Mouse (Mus musculus) spleen, adult 2 months (tissue): Measurements from ENCODE around the gene Prkab1.

ENCODE experiments used
- CTCF ChIP-seq: fragments of 200-500 bp; IDR thresholded peaks from 2 replicates; pipeline ENCODE4 v1.5.1; 2011; ENCODE audit warnings: mild to moderate bottlenecking, inconsistent platforms; ENCODE audit not compliant: insufficient read depth, insufficient read length, insufficient replicate concordance; ENCODE audit errors: extremely low read depth
- POLR2A ChIP-seq: fragments of 200-500 bp; IDR thresholded peaks from 2 replicates; pipeline ENCODE4 v1.6.1; 2011; ENCODE audit warnings: low read depth, low read length, inconsistent platforms

- TF ChIP-seq CTCF (no peak), POLR2A (no peak)
These were observed 41.5 kb downstream of the Prkab1 start for GRCm38 (mm10) chr5:115982671-115983373.
